Mouse (Mus musculus) G1E (cell line): ENCODE measurements around the gene Skap1.

ENCODE experiments used
- CTCF ChIP-seq: IDR thresholded peaks from 2 replicates; pipeline ENCODE4 v1.5.1; 2012; ENCODE audit warnings: low read depth, low read length, inconsistent platforms, mixed read lengths
- GATA1 ChIP-seq: IDR thresholded peaks from 2 replicates; pipeline ENCODE4 v1.6.1; 2012; ENCODE audit warnings: borderline replicate concordance, low read length, inconsistent platforms, mixed read lengths
- GATA2 ChIP-seq: IDR thresholded peaks from 2 replicates; pipeline ENCODE4 v1.6.1; 2012; ENCODE audit warnings: low read depth, low read length, inconsistent platforms, borderline replicate concordance
- TAL1 ChIP-seq: conservative IDR thresholded peaks from 2 replicates; pipeline ENCODE4 v1.6.1; 2012; ENCODE audit warnings: low read depth, low read length, inconsistent platforms, mixed read lengths

DNA sequence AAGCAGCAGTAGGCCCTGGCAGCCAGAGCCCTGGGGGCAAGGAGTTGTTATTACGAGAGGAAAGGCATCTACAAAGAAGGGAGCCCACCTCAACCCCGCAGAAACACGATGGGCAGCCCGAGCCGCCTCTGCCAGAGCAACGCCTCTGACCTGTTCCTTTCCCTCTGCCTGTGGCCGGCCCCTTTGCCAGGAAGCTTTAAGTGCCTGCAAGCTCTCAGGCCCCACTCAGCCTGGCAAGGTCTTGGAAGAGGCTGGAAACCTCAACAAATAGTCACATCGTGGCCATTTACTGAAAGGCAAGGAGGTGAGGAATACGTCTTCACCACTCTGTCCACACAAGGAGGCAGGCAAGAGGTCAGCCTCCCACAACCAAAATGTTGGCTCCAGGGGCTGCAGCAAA, 303.8 kb downstream of the Skap1 start:
- TF ChIP-seq CTCF (no peak), GATA1 (no peak), TAL1 (no peak), GATA2 (no peak)
